In genomic region chr11:40371696-40372095, GRCm38 (mm10) we compare ENCODE assay signal across 31 mouse cellular contexts.
"Had no signal": no experiment of that assay in that cellular context is flagged by ENCODE, and none has a peak within 500 bp of the region (broad histone marks: within the 10 kb centered on the region; RNA-seq: fewer than 3 reads in every experiment).

No protein-coding gene starts in this region.

- H3K9ac ChIP-seq: limb, embryonic 12.5 days; limb, embryonic 13.5 days; limb, embryonic 15.5 days; liver, embryonic 12.5 days; liver, embryonic 13.5 days; liver, embryonic 14.5 days; liver, embryonic 15.5 days; liver, postnatal 0 days; lung, embryonic 14.5 days; lung, embryonic 15.5 days; midbrain, embryonic 12.5 days; midbrain, embryonic 13.5 days; midbrain, embryonic 15.5 days; neural tube, embryonic 12.5 days had no signal

- H3K4me2 ChIP-seq: limb, embryonic 12.5 days; limb, embryonic 13.5 days; limb, embryonic 15.5 days; liver, embryonic 11.5 days; liver, embryonic 12.5 days; liver, embryonic 13.5 days; liver, embryonic 15.5 days; lung, embryonic 14.5 days; lung, embryonic 15.5 days; midbrain, embryonic 12.5 days; midbrain, embryonic 13.5 days; midbrain, embryonic 15.5 days; neural tube, embryonic 12.5 days had no signal

- H3K9me3 ChIP-seq: limb, embryonic 10.5 days; limb, embryonic 12.5 days; limb, embryonic 13.5 days; limb, embryonic 15.5 days; liver, embryonic 12.5 days; liver, embryonic 13.5 days; liver, embryonic 15.5 days; lung, embryonic 15.5 days; megakaryocyte, embryonic 14.5 days; midbrain, embryonic 12.5 days; midbrain, embryonic 13.5 days; midbrain, embryonic 15.5 days; neural tube, embryonic 12.5 days had no signal

- H3K4me3 ChIP-seq: left cerebral cortex, adult 2 months; limb, embryonic 10.5 days; limb, embryonic 12.5 days; limb, embryonic 13.5 days; limb, embryonic 15.5 days; liver, embryonic 12.5 days; liver, embryonic 13.5 days; liver, embryonic 15.5 days; lung, embryonic 15.5 days; megakaryocyte, embryonic 14.5 days; midbrain, embryonic 12.5 days; midbrain, embryonic 13.5 days; midbrain, embryonic 15.5 days; myocyte; neural tube, embryonic 12.5 days had no signal

- H3K36me3 ChIP-seq: limb, embryonic 10.5 days; limb, embryonic 12.5 days; limb, embryonic 13.5 days; limb, embryonic 15.5 days; liver, embryonic 12.5 days; liver, embryonic 13.5 days; liver, embryonic 15.5 days; lung, embryonic 15.5 days; midbrain, embryonic 12.5 days; midbrain, embryonic 13.5 days; midbrain, embryonic 15.5 days; neural tube, embryonic 12.5 days had no signal

- ATAC-seq: liver, embryonic 12.5 days; liver, postnatal 0 days; lung, postnatal 0 days; midbrain, embryonic 13.5 days; midbrain, embryonic 15.5 days; midbrain, embryonic 16.5 days had no signal

- DNase-seq: left cerebral cortex, postnatal 4 days; liver; liver, embryonic 13.5 days; liver, postnatal 0 days; lung, adult 18-20 months; lung, adult 2 months; lung, embryonic 14.5 days; lung, postnatal 10 days; lung, postnatal 14 days; lung, postnatal 36 days; lung, postnatal 4 days; midbrain, embryonic 14.5 days had no signal

- H3K4me1 ChIP-seq: limb, embryonic 10.5 days; limb, embryonic 12.5 days; limb, embryonic 13.5 days; limb, embryonic 15.5 days; liver, embryonic 12.5 days; liver, embryonic 13.5 days; liver, embryonic 15.5 days; lung, embryonic 15.5 days; megakaryocyte, embryonic 14.5 days; midbrain, embryonic 12.5 days; midbrain, embryonic 13.5 days; midbrain, embryonic 15.5 days; neural tube, embryonic 12.5 days had no signal

- H3K27me3 ChIP-seq: limb, embryonic 12.5 days; limb, embryonic 13.5 days; limb, embryonic 15.5 days; liver, embryonic 12.5 days; liver, embryonic 13.5 days; liver, embryonic 15.5 days; lung, embryonic 15.5 days; megakaryocyte, embryonic 14.5 days; midbrain, embryonic 12.5 days; midbrain, embryonic 13.5 days; midbrain, embryonic 15.5 days; neural tube, embryonic 12.5 days had no signal

- H3K27ac ChIP-seq: left cerebral cortex, adult 2 months; limb, embryonic 10.5 days; limb, embryonic 12.5 days; limb, embryonic 13.5 days; limb, embryonic 15.5 days; liver, embryonic 12.5 days; liver, embryonic 13.5 days; liver, embryonic 14.5 days; liver, embryonic 15.5 days; lung, embryonic 15.5 days; macrophage; midbrain, embryonic 12.5 days; midbrain, embryonic 13.5 days; midbrain, embryonic 15.5 days; neural tube, embryonic 12.5 days had no signal
